Mouse (Mus musculus) lung, postnatal 0 days (tissue): Measurements from ENCODE around the gene Hoxb5.

Source experiments
- CTCF ChIP-seq: IDR thresholded peaks from 2 replicates; pipeline ENCODE4 v1.5.1; 2016; ENCODE audit warnings: antibody characterized with exemption, mild to moderate bottlenecking
- EP300 ChIP-seq: IDR thresholded peaks from 2 replicates; pipeline ENCODE4 v1.6.1; 2016; ENCODE audit warnings: antibody characterized with exemption, mild to moderate bottlenecking, control low read depth

DNA sequence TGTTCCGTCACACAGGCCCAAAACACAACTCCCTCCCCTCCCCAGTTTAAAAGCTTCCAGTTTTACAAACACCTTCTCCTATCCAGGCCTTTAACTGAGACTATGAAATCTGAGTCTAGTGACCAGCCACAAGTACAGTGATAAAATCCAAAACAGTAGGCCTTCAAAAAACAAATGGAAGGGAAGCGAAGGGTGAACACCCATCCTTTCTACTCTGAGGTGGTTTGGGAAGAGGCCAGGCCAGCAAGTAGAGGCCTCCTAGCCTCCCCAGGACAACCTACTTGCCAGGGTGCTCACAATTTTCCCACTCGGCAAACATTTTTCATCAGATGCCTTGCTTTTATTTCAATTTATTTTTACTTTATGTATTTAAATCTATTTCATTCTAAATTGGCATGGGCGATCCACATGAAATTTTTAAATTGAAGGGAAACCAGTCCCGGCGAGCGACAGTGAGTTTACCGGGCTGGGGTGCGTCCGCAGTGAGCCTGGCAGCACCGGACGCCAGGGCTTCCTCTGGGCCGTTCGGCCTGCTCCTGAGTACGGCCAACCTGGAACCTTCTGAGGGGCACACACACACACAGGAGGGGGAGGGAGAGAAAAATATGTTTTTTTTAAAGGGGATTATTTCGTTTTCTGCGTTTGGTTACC is 12.3 kb upstream of the Hoxb5 start:
- TF ChIP-seq EP300 = no peak
- TF ChIP-seq CTCF = no peak
